Mouse (Mus musculus) adrenal gland, postnatal 14 days (tissue): ENCODE results near the gene Ipo8. TPM values are rescaled to one million over a fixed set of nuclear protein-coding genes. Genes with fewer than 3 reads are reported as not detected.

Experiments
- DNase-seq: peaks from one replicate; pipeline ENCODE4 v3.0.0; 2021; ENCODE audit warnings: mixed read lengths
- long read RNA-seq, 2 experiments: library from polyadenylated mRNA; stranded (forward); transcript quantifications; one replicate each; pipeline ENCODE4 v2.0.0; 2021
- total RNA-seq: library from RNA; stranded (reverse); gene quantifications from 2 replicates; pipeline ENCODE4 v1.2.3, GENCODE M21; 2021

Gene Ipo8
- total RNA-seq = 34.1 and 36.4 TPM in 2 replicates
- long read RNA-seq, experiment 1, full-length matches to known transcripts = 4 of 11 reads
- long read RNA-seq, experiment 1, partial matches to known transcripts = 5 of 11 reads
- long read RNA-seq, experiment 1, other reads (novel, unspliced or antisense) = 2 of 11 reads
- long read RNA-seq, experiment 2, full-length matches to known transcripts = 5 of 10 reads
- long read RNA-seq, experiment 2, partial matches to known transcripts = 4 of 10 reads
- long read RNA-seq, experiment 2, other reads (novel, unspliced or antisense) = 1 of 10 reads

- DNase-seq = peak; percentile 94
These were observed at the start of gene Ipo8 for GRCm38 (mm10) chr6:148830748-148831727. Gene Ipo8 (minus strand): TSS chr6:148831467.

DNA sequence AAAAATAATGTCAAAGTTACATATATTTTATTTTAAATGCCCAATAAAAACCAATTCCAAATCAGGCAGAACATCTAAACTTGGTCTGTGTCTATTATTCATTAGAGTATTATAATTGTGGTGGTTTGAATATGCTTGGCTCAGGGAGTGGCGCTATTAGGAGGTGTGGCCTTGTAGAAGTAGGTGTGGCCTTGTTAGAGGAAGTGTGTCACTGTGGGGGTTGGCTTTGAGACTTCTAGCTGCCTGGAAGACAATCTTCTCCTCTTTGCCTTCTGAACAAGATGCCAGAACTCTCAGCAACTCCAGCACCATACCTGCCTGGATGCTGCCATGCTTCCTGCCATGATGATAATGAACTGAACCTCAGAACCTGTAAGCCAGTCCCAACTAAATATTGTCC is 42.6 kb upstream of the Ipo8 start:
- no peak for DNase-seq

GRCm38 (mm10) chr6:148845629-148846028 is 14.4 kb upstream of the Ipo8 start:
- DNase-seq = no peak

- no peak for DNase-seq
These were observed 10.5 kb upstream of the Ipo8 start for GRCm38 (mm10) chr6:148841760-148842159.

- no peak for DNase-seq
These were observed 7.2 kb upstream of the Ipo8 start for GRCm38 (mm10) chr6:148838460-148838859.

DNA sequence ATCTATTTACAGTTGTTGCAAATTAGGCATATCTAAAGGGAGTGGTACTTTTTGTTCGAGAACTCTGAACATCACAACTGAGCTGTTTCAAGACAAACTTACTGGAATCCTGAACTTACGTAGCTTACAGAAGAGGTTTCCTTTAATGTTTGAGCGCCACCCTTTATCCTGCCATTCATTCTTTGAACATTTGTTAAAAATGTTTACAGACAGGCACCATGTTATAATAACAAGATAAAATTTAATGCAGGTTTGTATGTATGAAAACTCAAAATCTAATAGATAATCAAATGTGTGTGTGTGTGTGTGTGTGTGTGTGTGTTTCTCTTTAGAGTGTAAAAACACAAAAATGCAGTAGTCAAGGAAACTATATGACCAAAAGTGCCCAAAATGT is 458 bp upstream of the Ipo8 start:
- no peak for DNase-seq

- DNase-seq = no peak
These were observed 916 bp downstream of the Ipo8 start for GRCm38 (mm10) chr6:148830355-148830747.

- no peak for DNase-seq
These were observed 5.1 kb downstream of the Ipo8 start for GRCm38 (mm10) chr6:148826119-148826518.

GRCm38 (mm10) chr6:148818624-148819343 is 12.5 kb downstream of the Ipo8 start:
- peak; percentile 13 for DNase-seq

DNA sequence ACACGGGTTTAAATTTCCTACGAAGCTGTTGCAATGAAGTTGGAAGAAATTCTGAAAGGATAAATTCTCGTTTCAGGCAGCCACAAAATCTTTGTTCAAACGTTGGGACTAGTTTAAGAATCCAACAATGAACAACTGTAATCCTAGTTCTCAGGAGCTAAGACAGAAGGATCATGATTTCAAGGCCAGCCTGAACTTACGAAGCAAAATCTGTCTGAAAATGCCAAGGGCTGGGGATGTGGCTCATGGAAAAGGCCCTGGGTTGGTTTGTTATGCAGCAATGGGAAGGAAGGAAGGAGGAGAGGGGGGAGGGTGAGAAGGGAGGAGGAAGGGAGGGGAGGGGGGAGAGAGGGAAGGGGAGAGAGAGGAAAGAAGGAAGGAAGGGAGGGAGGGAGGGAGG is 14.5 kb downstream of the Ipo8 start:
- DNase-seq = peak; percentile 9

DNA sequence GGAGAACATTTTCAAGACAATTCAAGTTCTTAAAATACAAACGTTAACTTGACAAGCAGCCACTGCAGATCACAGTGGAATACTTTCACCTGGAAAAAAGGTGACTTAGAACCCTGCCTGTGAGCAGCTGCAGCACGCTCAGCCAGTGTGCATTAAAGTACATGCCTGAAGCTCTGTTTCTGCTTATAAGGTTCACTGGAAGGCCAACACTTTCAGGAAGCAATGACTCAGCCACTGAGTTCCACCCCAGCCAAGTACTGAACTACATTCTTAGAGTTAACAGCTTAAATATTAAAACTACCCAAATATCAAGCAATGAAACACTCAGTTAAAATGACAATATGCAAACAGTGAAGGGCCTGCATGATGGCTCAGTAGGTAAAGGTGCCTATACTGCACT is 20.1 kb downstream of the Ipo8 start:
- no peak for DNase-seq

DNA sequence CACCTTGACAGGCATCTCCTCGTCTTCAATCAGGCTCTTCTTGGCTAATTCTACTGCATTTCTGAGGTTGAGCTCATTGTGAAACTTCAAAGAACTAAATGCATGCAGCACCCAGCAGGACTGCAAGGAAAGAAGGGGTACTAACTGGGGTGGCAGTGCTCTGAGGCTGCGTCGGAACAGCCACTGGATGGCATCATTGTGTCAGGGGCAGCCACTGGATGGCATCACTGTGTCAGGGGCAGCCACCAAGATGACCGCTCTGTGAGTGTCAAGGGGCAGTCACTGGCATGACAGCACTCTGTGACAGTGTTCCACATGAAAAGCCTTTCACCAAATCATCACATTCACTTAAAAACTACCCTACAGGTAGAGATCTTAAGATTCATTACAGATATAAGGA is 31.5 kb downstream of the Ipo8 start:
- DNase-seq = peak; percentile 28

DNA sequence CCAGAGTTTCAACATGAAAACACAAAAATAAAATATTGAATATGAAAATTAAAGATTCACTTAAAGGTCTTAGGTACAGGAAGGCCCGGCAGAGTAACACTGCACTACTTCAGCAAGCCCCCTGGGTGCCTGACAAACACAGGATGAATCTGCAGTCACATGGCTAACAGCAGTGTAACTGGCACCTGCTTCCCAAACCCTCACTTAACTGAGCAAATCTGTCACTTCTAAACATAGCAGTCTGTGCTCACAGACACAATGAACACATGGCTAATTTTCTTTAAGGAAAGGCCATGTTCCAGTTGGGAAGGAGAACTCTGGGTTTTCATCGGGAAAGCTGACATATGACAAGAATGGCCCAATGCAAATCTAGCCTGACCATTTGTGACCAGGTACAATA is 36.1 kb downstream of the Ipo8 start:
- DNase-seq = no peak

GRCm38 (mm10) chr6:148789010-148789673 is 42.1 kb downstream of the Ipo8 start:
- DNase-seq = no peak

GRCm38 (mm10) chr6:148786186-148786585 is 45.1 kb downstream of the Ipo8 start:
- DNase-seq = peak; percentile 40

- DNase-seq = no peak
These were observed 46.8 kb downstream of the Ipo8 start for GRCm38 (mm10) chr6:148784418-148784817.

GRCm38 (mm10) chr6:148776236-148776635 is 55.0 kb downstream of the Ipo8 start:
- peak; percentile 33 for DNase-seq

DNA sequence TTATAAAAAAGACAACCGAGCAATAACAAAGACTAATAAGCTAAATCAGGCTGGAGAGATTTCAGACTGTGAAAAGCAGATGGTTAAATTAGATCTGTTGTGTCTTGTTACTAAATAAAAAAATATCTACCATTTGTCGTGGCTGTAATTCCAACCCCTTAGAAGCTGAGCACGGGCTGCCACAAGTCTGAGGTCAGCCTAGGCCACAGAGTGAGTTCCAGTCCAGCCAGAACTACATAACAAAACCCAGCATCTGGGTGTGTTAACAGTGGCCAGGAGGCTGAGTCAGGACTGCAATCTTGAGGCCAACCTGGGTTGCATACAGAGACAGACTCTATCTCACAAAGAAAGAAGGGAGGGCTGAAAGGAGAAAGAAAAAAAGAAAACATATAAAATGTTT is 59.8 kb downstream of the Ipo8 start:
- DNase-seq = no peak

GRCm38 (mm10) chr6:148768419-148768818 is 62.8 kb downstream of the Ipo8 start:
- no peak for DNase-seq

- DNase-seq = no peak
These were observed 64.0 kb downstream of the Ipo8 start for GRCm38 (mm10) chr6:148767228-148767627.

DNA sequence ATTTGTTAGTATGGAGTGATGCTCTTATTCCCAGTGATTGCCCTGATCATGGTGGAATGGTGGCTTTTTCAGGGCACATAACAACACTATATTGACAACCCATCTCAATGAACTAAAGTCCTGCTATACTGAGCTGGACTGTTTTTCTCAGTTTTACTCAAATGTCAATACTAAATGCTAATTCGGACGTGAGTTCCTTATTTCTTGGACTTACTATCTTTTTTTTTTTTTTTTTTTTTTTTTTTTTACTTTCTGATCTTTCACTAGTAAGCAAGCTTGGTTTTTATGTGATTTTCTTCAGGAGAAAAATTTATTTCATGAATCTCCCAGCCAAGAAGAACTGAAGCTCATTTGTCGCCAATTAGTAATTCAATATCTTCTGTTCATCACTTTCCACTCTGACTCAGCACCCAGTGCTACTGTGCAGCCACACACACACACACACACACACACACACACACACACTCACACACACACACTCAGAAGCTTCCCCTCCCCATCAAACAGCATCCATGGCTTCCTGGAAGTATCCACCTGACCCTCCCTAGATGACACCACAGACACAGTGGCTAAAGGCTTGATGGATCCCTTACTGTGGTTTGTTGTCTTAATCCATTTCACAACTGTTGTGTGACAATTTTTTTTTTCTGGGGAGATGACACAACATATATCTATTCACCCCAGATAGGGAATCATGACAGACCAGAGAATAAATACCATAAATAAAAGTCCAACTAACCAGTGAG is 69.1 kb downstream of the Ipo8 start:
- DNase-seq = no peak
